Mouse (Mus musculus) CD4-positive, CD25-positive, alpha-beta regulatory T cell, adult 4 months (primary cell): ENCODE results near the gene E130208F15Rik. TPM values are rescaled to one million over a fixed set of nuclear protein-coding genes. Genes with fewer than 3 reads are reported as not detected.

Source experiments
- ATAC-seq: one replicate; pipeline ENCODE4 v1.8.0; 2017
- polyA plus RNA-seq, 2 experiments: library from polyadenylated mRNA; unstranded; fragments of 100-300 nt; shearing (Covaris generic); gene quantifications; one replicate each; pipeline ENCODE4 v1.2.1; 2017

Gene E130208F15Rik
- polyA plus RNA-seq, 2 experiments from 2014 or later: not detected

DNA sequence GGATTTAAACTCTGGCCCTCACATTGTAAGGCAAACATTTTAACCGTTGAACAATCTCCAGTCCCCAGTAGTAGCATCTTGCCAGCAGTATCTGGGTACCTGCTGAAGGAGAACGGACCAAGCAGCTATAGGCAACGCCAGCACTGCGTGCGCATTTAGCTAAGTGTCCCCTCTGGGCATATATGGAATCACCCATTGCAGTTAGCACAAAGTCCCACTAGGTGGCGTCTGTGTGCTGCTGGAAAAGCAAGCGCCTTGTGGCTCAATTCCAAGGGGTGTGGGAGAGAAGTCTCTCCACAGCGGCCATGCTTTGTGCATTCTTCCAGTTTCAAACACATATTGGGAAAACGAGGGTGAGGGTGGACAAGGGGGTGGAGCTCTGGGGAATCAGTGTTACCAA, 14.8 kb downstream of the E130208F15Rik start:
- ATAC-seq: peak; percentile 16

DNA sequence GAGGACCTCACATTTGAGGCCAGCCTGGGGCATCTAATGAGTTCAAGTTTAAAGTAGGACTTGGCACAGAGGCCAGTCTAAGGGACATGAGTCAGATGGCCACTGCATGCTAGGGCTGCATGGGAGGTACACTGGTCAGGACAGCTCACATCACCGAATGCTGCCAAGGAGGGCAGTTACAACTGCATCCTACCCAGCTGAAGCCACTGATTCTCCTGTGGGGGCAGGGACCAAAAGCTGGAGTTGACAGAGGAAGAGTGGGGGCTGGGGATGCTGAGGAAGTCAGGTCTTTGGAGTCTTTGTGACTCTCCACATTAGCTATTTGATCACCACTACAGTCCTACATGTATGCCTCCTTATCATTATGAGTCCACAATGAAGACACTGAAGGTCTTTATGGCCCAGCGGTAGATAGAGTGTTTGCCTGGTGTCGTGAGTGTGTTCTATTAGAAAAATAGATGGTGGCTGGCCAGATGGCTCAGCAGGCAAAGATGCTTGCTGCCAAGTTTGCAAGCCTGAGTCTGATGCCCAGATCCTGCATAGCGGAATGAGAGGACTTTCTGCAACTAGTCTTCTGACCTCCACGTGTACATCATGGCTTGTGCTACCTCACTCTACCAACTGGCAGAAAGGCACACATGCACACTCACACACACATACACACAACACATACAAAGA, 18.0 kb downstream of the E130208F15Rik start:
- no peak for ATAC-seq

DNA sequence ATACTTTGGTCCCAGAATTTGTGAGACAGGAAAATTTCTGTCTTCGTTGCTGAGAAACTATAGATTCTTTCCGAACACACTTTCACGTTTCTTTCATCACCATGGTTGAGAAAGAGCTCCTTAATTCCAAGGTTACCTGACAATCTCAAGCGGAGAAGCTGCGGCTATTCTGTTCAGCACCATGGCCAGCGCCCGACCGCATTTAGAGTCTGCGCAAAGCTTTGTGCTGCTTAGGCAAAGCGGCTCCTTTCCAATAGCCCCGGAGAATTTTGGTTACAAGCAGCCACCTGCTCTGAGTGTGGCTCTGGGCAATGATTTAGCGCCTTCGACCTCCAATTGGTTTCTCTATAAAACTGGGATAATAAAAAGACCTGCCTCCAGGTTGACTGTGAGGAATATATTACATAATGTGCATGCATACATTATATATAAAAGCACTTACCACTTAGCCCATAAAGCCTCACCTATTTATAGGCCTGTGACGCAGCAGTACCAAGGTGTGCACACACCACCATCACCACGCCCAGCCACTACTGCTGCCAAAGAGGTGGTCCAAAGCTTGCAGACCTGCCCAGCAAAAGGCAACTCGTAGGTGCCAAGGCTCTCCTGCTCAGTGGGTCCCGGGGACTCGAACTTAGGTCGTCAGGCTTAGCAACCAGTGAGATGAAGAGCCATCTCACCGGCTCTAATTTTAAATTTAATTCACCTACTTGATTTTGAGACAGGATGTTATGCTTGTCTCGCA, 25.3 kb downstream of the E130208F15Rik start:
- peak; percentile 51 for ATAC-seq

DNA sequence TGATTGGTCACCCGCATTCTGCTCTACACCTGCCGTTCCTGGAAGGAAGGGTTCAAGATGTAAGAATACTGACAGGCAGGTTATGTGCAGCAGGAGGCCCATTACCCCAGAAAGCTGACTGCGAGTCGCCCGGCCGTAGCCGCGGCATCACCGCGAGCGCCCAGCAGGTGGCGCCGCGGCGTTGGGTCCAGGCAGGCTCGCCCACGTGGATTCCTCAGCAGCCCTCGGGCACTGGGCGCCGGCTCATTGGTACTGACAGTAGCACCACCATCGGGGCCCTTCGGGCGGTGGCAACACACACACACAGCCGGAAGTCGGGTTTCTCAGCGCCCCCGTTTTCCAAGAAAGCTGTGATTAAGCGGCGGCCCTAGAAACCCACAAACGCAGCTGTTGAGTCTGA, 26.3 kb downstream of the E130208F15Rik start:
- ATAC-seq: peak; percentile 84

DNA sequence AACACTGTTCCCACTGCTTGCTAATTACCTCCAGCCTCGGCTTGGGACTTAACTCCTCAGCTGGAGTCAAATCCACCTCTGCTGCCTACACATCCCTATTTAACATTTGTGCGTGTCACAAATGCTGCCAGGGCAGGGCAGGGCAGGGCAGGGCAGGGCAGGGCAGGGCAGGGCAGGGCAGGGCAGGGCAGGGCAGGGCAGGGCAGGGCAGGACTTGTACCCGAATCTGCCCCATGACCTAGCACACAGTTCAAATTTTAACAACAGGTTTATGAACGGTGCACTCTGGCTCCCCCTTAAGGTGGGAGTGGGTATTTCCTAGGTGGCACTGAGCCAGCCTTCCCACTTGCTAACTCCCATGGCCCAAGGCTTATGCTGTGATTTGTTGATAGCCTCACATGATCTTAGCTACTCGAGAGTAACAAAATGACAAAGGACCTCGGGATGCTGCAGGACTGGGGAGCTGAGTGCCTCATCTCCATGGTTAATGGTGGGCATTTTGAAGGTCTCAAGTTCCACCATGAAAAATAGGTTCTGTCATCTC, 31.8 kb downstream of the E130208F15Rik start:
- peak; percentile 60 for ATAC-seq

DNA sequence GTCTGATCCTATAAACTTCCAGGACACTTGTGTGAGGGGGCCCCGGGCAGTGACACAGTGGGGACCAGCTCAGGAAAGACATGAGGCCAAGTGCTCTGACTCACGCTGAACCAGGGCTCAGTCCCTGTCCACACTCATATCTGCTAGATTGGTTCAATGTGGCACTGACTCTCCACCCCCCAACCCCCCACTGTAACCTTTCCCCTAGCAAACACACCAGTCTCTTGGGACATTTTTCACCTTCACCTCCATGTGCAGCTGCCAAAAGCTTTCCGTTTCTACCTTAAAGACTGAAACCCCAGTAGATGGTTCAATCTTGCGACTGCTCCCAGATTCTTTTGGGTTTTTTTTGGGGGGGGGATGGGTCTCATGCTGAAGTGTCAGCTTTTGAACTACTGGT, 32.5 kb downstream of the E130208F15Rik start:
- ATAC-seq: no peak

DNA sequence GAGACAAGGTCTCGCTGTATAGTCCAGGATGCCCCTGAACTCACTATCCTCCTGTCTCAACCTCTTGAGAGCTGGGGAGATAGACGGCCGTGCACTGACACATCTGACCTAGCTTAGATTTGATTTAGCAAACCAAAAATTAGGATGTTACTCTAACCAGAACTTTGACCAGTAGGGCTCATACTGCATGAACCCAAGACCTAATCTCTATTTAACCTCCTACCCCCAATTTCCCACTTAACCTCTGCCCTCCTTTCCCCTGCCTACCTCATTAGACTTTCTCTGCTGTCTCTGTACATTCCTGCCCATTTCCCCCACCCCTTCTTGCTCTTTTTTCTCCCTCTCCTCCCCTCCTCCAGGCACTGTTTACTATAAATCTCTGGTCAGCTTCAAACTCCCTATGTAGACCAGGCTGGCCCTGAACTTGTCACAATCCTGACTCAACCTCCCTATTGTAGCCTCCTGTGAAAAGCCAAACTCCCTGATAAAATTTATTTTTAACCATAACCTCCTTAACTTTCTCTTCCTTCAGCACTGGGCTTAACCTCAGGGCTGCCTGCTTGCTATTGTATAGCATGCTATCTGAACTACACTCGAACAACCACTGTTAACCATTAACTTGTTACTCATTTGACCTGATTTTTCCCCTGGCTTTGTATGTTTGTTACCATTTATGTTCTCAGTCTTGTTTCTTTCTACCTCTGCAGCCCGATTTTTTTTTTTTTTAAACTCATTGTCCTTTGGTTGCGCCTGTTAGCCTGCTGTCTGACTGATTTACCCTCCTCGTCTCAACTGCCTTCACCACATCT, 37.0 kb downstream of the E130208F15Rik start:
- no peak for ATAC-seq

DNA sequence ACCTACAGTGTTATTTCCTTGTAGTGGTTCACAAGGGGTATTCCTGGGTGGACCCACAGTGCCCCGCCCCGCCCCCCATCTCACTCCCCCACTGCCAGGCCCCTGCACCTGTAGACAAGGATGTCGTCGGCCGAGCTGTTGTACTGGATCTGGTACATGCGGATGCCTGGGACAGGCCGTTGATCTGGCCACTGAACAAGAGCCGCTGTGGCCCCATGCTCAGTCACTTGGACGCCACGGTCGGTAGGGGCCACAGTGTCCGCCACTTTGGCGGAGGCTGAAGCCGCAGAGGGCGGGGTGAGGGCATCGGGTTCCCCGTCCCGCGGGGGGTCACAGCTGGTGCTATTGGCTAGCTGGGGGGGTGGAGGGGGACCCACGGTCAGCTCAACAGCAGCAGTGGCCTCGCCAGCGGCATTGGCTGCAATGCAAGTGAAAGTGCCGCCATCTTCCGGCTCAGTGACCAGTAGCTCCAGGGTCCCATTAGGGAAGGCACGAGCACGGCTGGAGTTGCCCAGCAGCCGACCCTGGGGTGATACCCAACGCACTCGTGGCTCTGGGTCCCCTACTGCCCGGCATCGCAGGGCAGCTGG, 37.8 kb downstream of the E130208F15Rik start:
- no peak for ATAC-seq

DNA sequence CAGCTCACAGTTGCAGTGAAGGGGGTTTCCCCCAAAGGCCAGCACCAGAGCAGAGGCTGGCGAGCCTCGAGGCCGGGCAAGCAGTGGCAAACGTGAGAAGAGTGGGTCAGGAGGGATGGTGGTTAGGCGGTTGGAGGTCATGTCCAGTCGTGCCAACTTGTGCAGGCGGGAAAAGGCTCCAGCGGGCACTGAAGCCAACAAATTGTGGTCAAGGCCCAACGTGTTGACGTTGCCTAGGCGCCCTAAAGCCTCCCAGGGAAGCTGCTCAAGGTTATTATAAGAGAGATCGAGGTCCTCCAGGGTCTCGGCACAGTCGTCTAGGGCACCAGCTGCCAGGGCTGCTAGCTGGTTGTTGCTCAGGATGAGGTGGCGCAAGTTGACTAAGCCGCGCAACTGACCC, 38.5 kb downstream of the E130208F15Rik start:
- ATAC-seq: no peak

DNA sequence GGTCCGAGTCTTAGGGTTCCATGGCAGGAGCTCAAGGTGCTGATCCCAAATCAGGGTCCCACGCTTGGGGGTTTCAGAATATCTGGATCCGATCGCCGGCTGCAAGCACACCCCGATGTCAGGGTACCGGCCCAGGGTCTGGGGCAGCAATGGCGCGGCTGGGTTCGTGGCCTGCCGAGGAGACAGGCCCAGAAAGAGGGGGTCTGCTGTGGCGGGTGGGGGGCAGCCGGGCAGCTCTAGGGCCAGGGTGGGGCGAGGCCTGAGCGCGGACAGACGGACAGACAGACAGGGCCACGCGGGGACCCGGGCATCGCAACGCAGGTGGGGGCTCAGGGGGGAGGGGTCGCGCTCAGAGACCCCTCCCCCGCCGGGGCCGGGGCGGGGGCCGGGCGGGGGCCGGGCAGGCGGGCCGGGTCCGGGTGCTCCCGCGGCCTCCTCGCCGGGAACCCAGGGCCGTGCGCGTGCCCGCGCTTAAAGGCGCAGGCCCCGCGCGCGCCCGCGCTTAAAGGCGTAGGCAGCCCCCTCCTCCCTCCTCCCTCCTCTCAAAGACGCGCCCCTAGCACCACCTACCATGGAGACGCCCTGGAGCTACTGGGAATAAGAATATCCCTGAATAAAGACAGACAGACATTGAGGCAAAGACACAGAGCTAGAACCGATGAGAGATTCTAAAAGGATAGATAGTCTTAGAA, 41.3 kb downstream of the E130208F15Rik start, which contains the start of gene Lrfn3:
Gene Lrfn3, minus strand, starts transcription at position 121 of the 692 bp plus-strand sequence.
- ATAC-seq: no peak

DNA sequence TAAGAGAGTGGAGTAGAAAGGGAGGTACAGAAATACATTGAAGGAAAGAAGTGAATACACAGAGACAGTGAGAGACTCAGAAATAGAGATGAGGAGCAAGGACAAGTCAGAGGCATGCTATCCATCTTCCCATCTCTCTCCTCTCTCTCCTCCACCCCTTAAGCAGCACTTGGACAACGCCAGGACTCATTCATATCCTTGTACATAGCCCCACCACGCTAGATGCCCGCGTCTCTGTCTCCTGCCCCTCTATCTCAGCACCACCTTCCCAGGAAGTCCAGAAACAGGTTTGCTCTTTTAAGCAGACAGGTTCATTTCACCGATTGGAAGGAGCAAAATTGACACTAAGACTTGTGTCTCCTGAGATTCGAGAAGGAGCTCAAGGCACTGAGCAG, 41.8 kb downstream of the E130208F15Rik start:
- ATAC-seq: no peak

DNA sequence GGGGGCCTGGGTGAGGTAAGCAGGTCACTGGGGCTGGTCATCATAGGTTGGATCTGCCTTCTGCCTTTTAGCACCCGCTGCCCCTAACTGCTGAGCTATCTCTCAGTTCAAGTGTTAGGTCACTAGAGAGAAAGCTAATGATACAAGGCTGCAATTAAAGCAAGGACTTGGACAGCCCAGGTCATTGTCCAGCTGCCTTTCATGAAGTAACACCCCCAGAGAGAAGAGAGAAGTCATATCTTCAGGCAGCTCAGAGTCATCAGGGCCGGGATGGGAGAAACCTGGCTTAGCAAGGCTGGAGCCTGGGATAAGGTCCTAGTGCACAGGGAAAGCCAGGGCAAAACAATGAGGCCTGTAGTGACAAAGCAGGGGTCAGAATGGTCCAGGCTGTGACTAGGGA, 45.9 kb downstream of the E130208F15Rik start:
- ATAC-seq: no peak

Other genes with a start within 250 kb of the E130208F15Rik start
- gene Zfp82, start 248.8 kb upstream of the E130208F15Rik start, polyA plus RNA-seq: 10 to 100 TPM in 1 of 2 experiments, 1 to 10 TPM in 1; 8.6 to 11.9 TPM
- gene Gm26920, start 231.3 kb upstream of the E130208F15Rik start, polyA plus RNA-seq: 1 to 10 TPM; 1.5 to 3.6 TPM
- gene Zfp566, start 231.2 kb upstream of the E130208F15Rik start, polyA plus RNA-seq: 10 to 100 TPM; 11.6 to 12.0 TPM
- gene Zfp260, start 227.0 kb upstream of the E130208F15Rik start, polyA plus RNA-seq: 10 to 100 TPM; 74.8 to 96.0 TPM
- gene Zfp382, start 199.8 kb upstream of the E130208F15Rik start, polyA plus RNA-seq: 10 to 100 TPM; 13.2 to 20.3 TPM
- gene Zfp146, start 152.0 kb upstream of the E130208F15Rik start, polyA plus RNA-seq: 10 to 100 TPM; 19.5 to 22.3 TPM
- gene Cox7a1, start 137.6 kb upstream of the E130208F15Rik start, polyA plus RNA-seq: under 1 TPM in 1 of 2 experiments, not detected in 1; 0.90 TPM
- 10 to 100 TPM; 49.8 to 68.7 TPM for gene Capns1, start 122.9 kb upstream of the E130208F15Rik start, polyA plus RNA-seq
- gene Polr2i, start 89.8 kb upstream of the E130208F15Rik start, polyA plus RNA-seq: 10 to 100 TPM; 50.3 to 54.3 TPM
- 100 to 1,000 TPM in 1 of 2 experiments, 10 to 100 TPM in 1; 96.7 to 104 TPM for gene Tbcb, start 89.5 kb upstream of the E130208F15Rik start, polyA plus RNA-seq
- gene Ovol3, start 86.0 kb upstream of the E130208F15Rik start, polyA plus RNA-seq: not detected
- 1 to 10 TPM in 1 of 2 experiments, not detected in 1; 1.6 TPM for gene Thap8, start 41.6 kb upstream of the E130208F15Rik start, polyA plus RNA-seq
- gene Wdr62, start 41.3 kb upstream of the E130208F15Rik start, polyA plus RNA-seq: 1 to 10 TPM; 1.9 to 3.2 TPM
- gene Clip3, start 30.0 kb upstream of the E130208F15Rik start, polyA plus RNA-seq: 1 to 10 TPM; 5.5 to 6.5 TPM
- 100 to 1,000 TPM; 179 to 205 TPM for gene Alkbh6, start 13.0 kb upstream of the E130208F15Rik start, polyA plus RNA-seq
- 10 to 100 TPM in 1 of 2 experiments, 1 to 10 TPM in 1; 9.2 to 16.8 TPM for gene Syne4, start 6.9 kb upstream of the E130208F15Rik start, polyA plus RNA-seq
- 1 to 10 TPM; 2.4 to 5.1 TPM for gene Sdhaf1, start 2.2 kb downstream of the E130208F15Rik start, polyA plus RNA-seq
- gene Lrfn3, start 41.0 kb downstream of the E130208F15Rik start, polyA plus RNA-seq: not detected
- 1 to 10 TPM; 6.4 to 7.1 TPM for gene Tyrobp, start 92.0 kb downstream of the E130208F15Rik start, polyA plus RNA-seq
- 100 to 1,000 TPM; 356 to 434 TPM for gene Hcst, start 98.1 kb downstream of the E130208F15Rik start, polyA plus RNA-seq
- gene Nfkbid, start 100.0 kb downstream of the E130208F15Rik start, polyA plus RNA-seq: 10 to 100 TPM; 39.2 to 44.4 TPM
- 1 to 10 TPM; 3.1 to 3.5 TPM for gene Aplp1, start 123.8 kb downstream of the E130208F15Rik start, polyA plus RNA-seq
- gene Kirrel2, start 135.9 kb downstream of the E130208F15Rik start, polyA plus RNA-seq: not detected
- gene Nphs1, start 136.6 kb downstream of the E130208F15Rik start, polyA plus RNA-seq: not detected
- gene Prodh2, start 171.9 kb downstream of the E130208F15Rik start, polyA plus RNA-seq: not detected
- gene Arhgap33, start 213.3 kb downstream of the E130208F15Rik start, polyA plus RNA-seq: under 1 TPM; 0.46 to 0.67 TPM
- 1 to 10 TPM; 1.0 to 3.1 TPM for gene Hspb6, start 230.4 kb downstream of the E130208F15Rik start, polyA plus RNA-seq
- gene Proser3, start 230.6 kb downstream of the E130208F15Rik start, polyA plus RNA-seq: 1 to 10 TPM; 5.2 to 6.2 TPM
- 100 to 1,000 TPM; 101 to 104 TPM for gene Lin37, start 238.1 kb downstream of the E130208F15Rik start, polyA plus RNA-seq
- 10 to 100 TPM; 46.5 to 62.1 TPM for gene U2af1l4, start 241.6 kb downstream of the E130208F15Rik start, polyA plus RNA-seq
- gene Gm49396, start 241.6 kb downstream of the E130208F15Rik start, polyA plus RNA-seq: 100 to 1,000 TPM in 1 of 2 experiments, 10 to 100 TPM in 1; 85.4 to 105 TPM
- gene Psenen, start 241.9 kb downstream of the E130208F15Rik start, polyA plus RNA-seq: 100 to 1,000 TPM; 314 to 323 TPM
- gene Igflr1, start 243.7 kb downstream of the E130208F15Rik start, polyA plus RNA-seq: 100 to 1,000 TPM; 210 to 244 TPM